ENCODE assay signal across 22 mouse cellular contexts in the genomic region with DNA sequence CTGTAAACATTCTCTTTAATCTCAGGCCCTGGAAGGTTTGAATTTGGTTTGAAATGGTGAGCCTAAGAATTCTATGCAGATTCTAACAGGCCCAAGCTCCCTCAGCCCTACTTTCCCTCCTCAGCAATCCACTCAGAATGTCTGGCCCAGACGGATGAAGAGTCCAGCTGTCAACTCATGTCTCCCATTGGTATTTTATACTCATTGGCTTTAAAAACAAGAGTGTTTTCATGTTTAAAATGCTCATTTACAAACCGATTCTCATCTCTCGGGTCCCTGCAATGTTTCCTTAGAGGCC.
A peak's percentile ranks its signal among the peaks of the same experiment; 100 is the strongest.
DNase-seq lines count a peak whose midpoint lies in the region; ATAC-seq lines count a peak whose summit lies in the region.
"Had no signal": no experiment of that assay in that cellular context is flagged by ENCODE, and none has a peak within 500 bp of the region (broad histone marks: within the 10 kb centered on the region; RNA-seq: fewer than 3 reads in every experiment).

No protein-coding gene starts in this region.

- H3K4me3 ChIP-seq in forebrain, embryonic 10.5 days, result no peak overlapping the region
- no peak overlapping the region for H3K4me3 ChIP-seq in forebrain, embryonic 15.5 days
- no peak overlapping the region for H3K4me3 ChIP-seq in midbrain, embryonic 12.5 days
- H3K4me3 ChIP-seq: limb, embryonic 13.5 days; lung, embryonic 15.5 days; neural tube, embryonic 13.5 days had no signal

- no peaks in the 10 kb centered on the region for H3K9me3 ChIP-seq in forebrain, embryonic 10.5 days
- no peaks in the 10 kb centered on the region for H3K9me3 ChIP-seq in forebrain, embryonic 15.5 days
- H3K9me3 ChIP-seq in midbrain, embryonic 12.5 days, result no peaks in the 10 kb centered on the region
- H3K9me3 ChIP-seq: limb, embryonic 13.5 days; lung, embryonic 15.5 days; neural tube, embryonic 13.5 days had no signal

- 0 out of 2 replicates have a peak, but pooled peaks have one; percentile 20 for ATAC-seq in frontal cortex, adult (ENCODE audit: low TSS enrichment)
- ATAC-seq in forebrain, embryonic 15.5 days (replicated peaks), result peak; percentile 84
- peak; percentile 91 for ATAC-seq in midbrain, embryonic 12.5 days (ENCODE audit: low FRiP score, low read depth)
- ATAC-seq: activated CD4-positive, CD25-positive, alpha-beta regulatory T cell, adult 4 months; intestine, postnatal 0 days had no signal

- peak overlapping the region; percentile 52 for H3K27ac ChIP-seq in forebrain, embryonic 10.5 days
- H3K27ac ChIP-seq in forebrain, embryonic 15.5 days (replicated peaks), result peak overlapping the region; percentile 65
- peak overlapping the region; percentile 73 for H3K27ac ChIP-seq in midbrain, embryonic 12.5 days (replicated peaks)
- H3K27ac ChIP-seq: limb, embryonic 13.5 days; lung, embryonic 15.5 days; neural tube, embryonic 13.5 days had no signal

- no peak overlapping the region for H3K9ac ChIP-seq in forebrain, embryonic 15.5 days (replicated peaks)
- H3K9ac ChIP-seq in midbrain, embryonic 12.5 days (replicated peaks), result no peak overlapping the region
- H3K9ac ChIP-seq: limb, embryonic 13.5 days; lung, embryonic 15.5 days; neural tube, embryonic 13.5 days had no signal

- no peak for DNase-seq in frontal cortex, postnatal 14 days (ENCODE audit: low spot score in 2 of 2)
- no peak for DNase-seq in forebrain, embryonic 10.5 days (ENCODE audit: extremely low spot score, low spot score)
- DNase-seq in c-Kit-positive CD71-positive TER-119-positive erythroid progenitor cells, embryonic 14.5 days (ENCODE audit: low spot score), result no peak
- DNase-seq in heart, postnatal 25 days (ENCODE audit: low spot score), result no peak
- DNase-seq in left cerebral cortex, postnatal 36 days (ENCODE audit: low spot score in 2 of 2), result no peak
- DNase-seq: adrenal gland, adult 2 months; cerebellum, adult 8-10 months; cerebellum, postnatal 25 days; gastrocnemius, postnatal 14 days; heart, postnatal 14 days; layer of hippocampus, adult 9-11 months; thymus, adult 2 months had no signal

- H3K36me3 ChIP-seq in forebrain, embryonic 10.5 days (replicated peaks), result no peaks in the 10 kb centered on the region
- H3K36me3 ChIP-seq in forebrain, embryonic 15.5 days, result no peaks in the 10 kb centered on the region
- H3K36me3 ChIP-seq in midbrain, embryonic 12.5 days, result no peaks in the 10 kb centered on the region
- H3K36me3 ChIP-seq: limb, embryonic 13.5 days; lung, embryonic 15.5 days; neural tube, embryonic 13.5 days had no signal

- 56% methylated on average over 3 of the region's 3 CpGs for WGBS in forebrain, embryonic 10.5 days
- WGBS in forebrain, embryonic 15.5 days, result 16% methylated on average over 3 of the region's 3 CpGs
- WGBS in midbrain, embryonic 12.5 days, result 13% methylated on average over 3 of the region's 3 CpGs

- H3K27me3 ChIP-seq in forebrain, embryonic 10.5 days (ENCODE audit: poor library complexity, severe bottlenecking), result no peaks in the 10 kb centered on the region
- no peaks in the 10 kb centered on the region for H3K27me3 ChIP-seq in forebrain, embryonic 15.5 days
- no peaks in the 10 kb centered on the region for H3K27me3 ChIP-seq in midbrain, embryonic 12.5 days
- H3K27me3 ChIP-seq: CH12.LX; lung, embryonic 15.5 days; neural tube, embryonic 13.5 days had no signal

- intact Hi-C loops in heart, postnatal 25 days (cut with DNase I), result no loop called here
- intact Hi-C loops in left cerebral cortex, postnatal 36 days (cut with DNase I), result no loop called here

- H3K4me2 ChIP-seq in forebrain, embryonic 15.5 days (replicated peaks), result no peak overlapping the region
- no peak overlapping the region for H3K4me2 ChIP-seq in midbrain, embryonic 12.5 days (replicated peaks)
- H3K4me2 ChIP-seq: limb, embryonic 13.5 days; liver, embryonic 11.5 days; lung, embryonic 15.5 days; neural tube, embryonic 13.5 days had no signal

- H3K4me1 ChIP-seq in forebrain, embryonic 10.5 days, result peaks cover 11% of the 10 kb centered on the region
- H3K4me1 ChIP-seq in forebrain, embryonic 15.5 days, result peaks cover 11% of the 10 kb centered on the region; the same call in 1 of the 2 replicates
- H3K4me1 ChIP-seq in midbrain, embryonic 12.5 days, result peaks cover 11% of the 10 kb centered on the region
- H3K4me1 ChIP-seq: limb, embryonic 13.5 days; lung, embryonic 15.5 days had no signal

Comparison
In these comparisons a context has a peak if more than half of its experiments do, and no peak if none do; other contexts are left out.
1. ATAC-seq: peak in every context shown above with its lines; median percentile 91 in midbrain, embryonic 12.5 days; 84 in forebrain, embryonic 15.5 days; 20 in frontal cortex, adult.